Mouse (Mus musculus): ENCODE data around the gene Ctdsp1. TPM values are rescaled to one million over a fixed set of nuclear protein-coding genes. Genes with fewer than 3 reads are reported as not detected.

The Ctdsp1 gene
- polyA plus RNA-seq, 1 experiment from 2014 or later, result 12.5 TPM

DNA sequence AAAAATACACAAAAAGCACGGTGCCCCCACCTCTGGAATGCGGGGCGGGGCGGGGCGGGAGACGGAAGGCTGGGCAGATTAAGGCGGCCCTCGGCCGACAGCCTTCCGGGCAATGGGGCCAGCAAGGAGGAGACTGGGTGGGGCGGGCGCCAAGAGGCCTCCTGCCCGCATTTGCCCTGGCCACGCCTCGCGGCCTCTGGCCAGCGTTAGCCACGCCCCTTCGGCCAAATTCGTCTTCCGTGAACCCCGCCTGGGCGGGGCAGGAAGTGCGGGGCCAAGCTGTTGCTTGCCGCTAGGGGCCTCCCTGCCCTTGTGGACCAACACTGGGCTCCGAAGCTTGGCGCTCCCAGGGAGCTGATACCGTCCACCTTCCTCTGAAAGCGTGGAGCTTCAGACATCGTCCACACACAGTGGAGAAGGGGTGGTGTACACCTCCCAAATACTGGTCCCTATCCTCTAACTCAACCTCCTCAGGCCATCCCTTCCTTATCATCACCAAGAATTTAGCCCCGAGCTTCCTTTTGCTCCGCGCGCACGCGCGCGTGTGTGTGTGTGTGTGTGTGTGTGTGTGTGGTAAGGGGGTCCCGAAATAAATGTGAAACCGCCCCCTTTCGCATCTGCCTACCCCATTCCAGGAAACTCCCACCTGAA lies 6.1 kb downstream of the Ctdsp1 start:
- Histone ChIP-seq H3K4me3 (ENCODE audit: low read depth, low read length) (peak overlapping the region; percentile 56), H3K9me3 (replicated peaks; ENCODE audit: control insufficient read depth, low read length, poor library complexity, severe bottlenecking) (no peaks in the 10 kb centered on the region), H3K27me3 (ENCODE audit: control insufficient read depth, insufficient read depth, low read depth, low read length) (no peaks in the 10 kb centered on the region), H3K27ac (ENCODE audit: low read length) (peak overlapping the region; percentile 64; the same call in 1 of the 2 replicates), H3K4me2 (ENCODE audit: low read length) (peak overlapping the region; percentile 74), H3K36me3 (ENCODE audit: control insufficient read depth, insufficient read depth, low read length) (no peaks in the 10 kb centered on the region), H3K9ac (ENCODE audit: low read depth, low read length) (peak overlapping the region; percentile 60), H3K4me1 (ENCODE audit: control insufficient read depth, insufficient read depth, low read length) (peaks cover 11% of the 10 kb centered on the region)
- peak; percentile 84 for ATAC-seq
- WGBS, result under 1% methylated on average over 36 of the region's 41 CpGs

DNA sequence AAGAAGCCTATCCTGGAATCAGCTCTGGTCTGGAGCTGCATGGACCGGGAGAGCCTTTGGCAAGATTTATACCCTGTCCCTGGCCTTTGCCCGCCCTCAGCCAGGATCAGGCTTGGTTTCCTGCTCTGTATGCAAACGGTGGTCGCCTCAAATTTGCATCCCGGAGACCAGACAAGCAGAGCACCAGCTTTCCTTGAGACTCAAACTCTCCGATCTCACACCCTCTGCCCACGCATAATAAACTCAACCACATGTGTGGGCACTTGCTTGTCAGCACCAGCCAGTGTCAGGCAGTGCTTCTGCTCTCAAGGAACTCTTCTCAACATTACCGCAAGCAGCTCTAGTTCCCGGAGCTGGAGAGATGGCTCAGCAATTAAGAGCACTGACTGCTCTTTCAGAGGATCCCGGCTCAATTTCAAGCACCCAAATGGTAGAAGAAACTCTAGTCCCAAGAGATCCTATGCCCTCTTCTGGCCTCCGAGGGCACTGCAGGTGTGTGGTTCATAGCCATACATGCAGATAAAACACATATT lies 6.7 kb downstream of the Ctdsp1 start:
- Histone ChIP-seq H3K4me2 (ENCODE audit: low read length) (peak overlapping the region; percentile 74), H3K27ac (ENCODE audit: low read length) (peak overlapping the region; percentile 64; the same call in 1 of the 2 replicates), H3K27me3 (ENCODE audit: control insufficient read depth, insufficient read depth, low read depth, low read length) (no peaks in the 10 kb centered on the region), H3K4me3 (ENCODE audit: low read depth, low read length) (peak overlapping the region; percentile 56), H3K4me1 (ENCODE audit: control insufficient read depth, insufficient read depth, low read length) (peaks cover 7% of the 10 kb centered on the region; the same call in 1 of the 2 replicates), H3K9me3 (replicated peaks; ENCODE audit: control insufficient read depth, low read length, poor library complexity, severe bottlenecking) (no peaks in the 10 kb centered on the region), H3K36me3 (ENCODE audit: control insufficient read depth, insufficient read depth, low read length) (no peaks in the 10 kb centered on the region), H3K9ac (ENCODE audit: low read depth, low read length) (peak overlapping the region; percentile 60)
- 5% methylated on average over 11 of the region's 11 CpGs for WGBS
- peak; percentile 64 for ATAC-seq

DNA sequence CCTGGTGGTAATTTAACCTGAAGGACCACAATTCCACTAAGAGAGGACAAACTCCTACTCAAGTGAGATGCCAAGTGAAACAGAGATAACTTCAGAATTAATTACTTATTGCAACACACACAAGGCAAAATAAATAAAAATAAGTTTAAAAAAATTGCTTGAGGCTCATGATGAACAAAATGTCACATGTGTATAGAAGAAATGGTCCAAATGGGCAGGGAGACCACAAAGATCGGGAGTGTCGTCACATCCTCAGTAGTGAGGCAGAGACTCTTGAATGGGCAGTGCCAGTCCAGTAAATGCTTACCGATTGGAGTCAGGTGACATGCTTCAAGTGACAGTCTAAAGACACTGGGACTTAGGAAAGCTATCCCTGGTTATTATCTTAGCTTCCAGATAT lies 9.2 kb downstream of the Ctdsp1 start:
- Histone ChIP-seq H3K4me3 (ENCODE audit: low read depth, low read length) (no peak overlapping the region), H3K4me1 (ENCODE audit: control insufficient read depth, insufficient read depth, low read length) (peaks cover 7% of the 10 kb centered on the region; the same call in 1 of the 2 replicates), H3K36me3 (ENCODE audit: control insufficient read depth, insufficient read depth, low read length) (no peaks in the 10 kb centered on the region), H3K27me3 (ENCODE audit: control insufficient read depth, insufficient read depth, low read depth, low read length) (no peaks in the 10 kb centered on the region), H3K4me2 (ENCODE audit: low read length) (no peak overlapping the region), H3K9ac (ENCODE audit: low read depth, low read length) (no peak overlapping the region), H3K9me3 (replicated peaks; ENCODE audit: control insufficient read depth, low read length, poor library complexity, severe bottlenecking) (no peaks in the 10 kb centered on the region), H3K27ac (ENCODE audit: low read length) (no peak overlapping the region)
- 84% methylated on average over 3 of the region's 3 CpGs for WGBS
- ATAC-seq, result no peak

DNA sequence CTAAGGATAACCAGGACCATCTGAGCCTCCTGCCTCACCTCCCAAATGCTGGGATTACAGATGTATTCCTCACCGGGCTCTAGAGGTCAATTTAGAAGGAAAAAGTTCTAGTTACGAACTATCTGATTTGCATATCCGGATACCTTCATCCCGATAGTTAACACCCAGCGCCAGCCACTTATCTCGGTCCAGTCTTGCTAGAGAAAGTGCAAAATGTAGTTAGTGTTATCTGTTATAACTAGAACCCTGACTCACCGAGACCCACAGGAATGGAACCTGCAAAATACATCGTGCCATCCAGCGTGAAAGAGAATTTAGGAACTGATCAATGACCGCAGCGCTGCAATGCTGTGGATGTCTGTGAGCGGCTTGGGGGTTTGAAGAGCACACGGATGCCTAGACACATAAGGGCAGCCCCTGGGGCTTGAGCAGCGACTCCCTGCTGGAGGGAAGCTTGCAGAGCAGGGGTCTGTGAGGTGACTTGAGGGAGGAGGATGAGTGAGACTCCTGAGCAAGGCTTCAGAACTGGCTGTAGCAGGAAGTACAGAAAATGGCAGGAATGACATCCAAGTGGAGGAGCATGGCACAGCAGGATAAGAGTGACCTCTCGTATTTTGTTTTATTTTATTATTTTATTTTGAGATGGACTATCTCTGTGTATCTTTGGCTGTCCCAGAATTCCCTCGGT lies 9.8 kb downstream of the Ctdsp1 start:
- no peak for ATAC-seq

DNA sequence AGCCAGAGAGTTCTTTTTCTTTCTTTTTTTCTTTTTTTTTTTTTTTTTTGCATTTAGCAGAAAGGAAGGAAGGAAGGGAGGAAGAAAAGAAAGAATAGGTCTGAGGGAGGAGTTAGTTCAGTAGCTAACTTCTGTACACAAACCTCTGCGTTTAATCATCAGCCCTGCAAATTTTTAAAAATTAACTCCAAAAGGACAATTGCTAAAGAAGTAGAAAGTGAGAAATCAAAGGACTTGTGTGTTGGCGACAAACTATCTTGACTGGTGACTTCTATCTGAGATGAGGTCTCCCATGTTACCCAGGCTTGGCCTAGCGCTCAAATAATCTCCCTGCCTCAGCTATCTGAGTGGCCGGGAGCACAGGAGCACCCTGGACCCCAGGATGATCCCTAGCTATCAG lies 12.9 kb downstream of the Ctdsp1 start:
- Histone ChIP-seq H3K27me3 (ENCODE audit: control insufficient read depth, insufficient read depth, low read depth, low read length) (no peaks in the 10 kb centered on the region), H3K4me1 (ENCODE audit: control insufficient read depth, insufficient read depth, low read length) (no peaks in the 10 kb centered on the region), H3K9me3 (replicated peaks; ENCODE audit: control insufficient read depth, low read length, poor library complexity, severe bottlenecking) (no peaks in the 10 kb centered on the region), H3K4me3 (ENCODE audit: low read depth, low read length) (no peak overlapping the region), H3K4me2 (ENCODE audit: low read length) (no peak overlapping the region), H3K27ac (ENCODE audit: low read length) (no peak overlapping the region), H3K9ac (ENCODE audit: low read depth, low read length) (no peak overlapping the region), H3K36me3 (ENCODE audit: control insufficient read depth, insufficient read depth, low read length) (no peaks in the 10 kb centered on the region)
- 94% methylated on average over 4 of the region's 4 CpGs for WGBS
- ATAC-seq, result no peak

More for the DNA sequence above, 9.8 kb downstream of the Ctdsp1 start:
- H3K4me3 ChIP-seq (ENCODE audit: low read depth, low read length), result no peak overlapping the region
- no peak overlapping the region for H3K4me2 ChIP-seq (ENCODE audit: low read length)
- no peaks in the 10 kb centered on the region for H3K27me3 ChIP-seq (ENCODE audit: control insufficient read depth, insufficient read depth, low read depth, low read length)
- no peaks in the 10 kb centered on the region for H3K9me3 ChIP-seq (replicated peaks; ENCODE audit: control insufficient read depth, low read length, poor library complexity, severe bottlenecking)
- H3K27ac ChIP-seq (ENCODE audit: low read length), result no peak overlapping the region
- no peaks in the 10 kb centered on the region for H3K36me3 ChIP-seq (ENCODE audit: control insufficient read depth, insufficient read depth, low read length)
- no peak overlapping the region for H3K9ac ChIP-seq (ENCODE audit: low read depth, low read length)
- peaks cover 7% of the 10 kb centered on the region; the same call in 1 of the 2 replicates for H3K4me1 ChIP-seq (ENCODE audit: control insufficient read depth, insufficient read depth, low read length)
- WGBS, result 55% methylated on average over 16 of the region's 16 CpGs

DNA sequence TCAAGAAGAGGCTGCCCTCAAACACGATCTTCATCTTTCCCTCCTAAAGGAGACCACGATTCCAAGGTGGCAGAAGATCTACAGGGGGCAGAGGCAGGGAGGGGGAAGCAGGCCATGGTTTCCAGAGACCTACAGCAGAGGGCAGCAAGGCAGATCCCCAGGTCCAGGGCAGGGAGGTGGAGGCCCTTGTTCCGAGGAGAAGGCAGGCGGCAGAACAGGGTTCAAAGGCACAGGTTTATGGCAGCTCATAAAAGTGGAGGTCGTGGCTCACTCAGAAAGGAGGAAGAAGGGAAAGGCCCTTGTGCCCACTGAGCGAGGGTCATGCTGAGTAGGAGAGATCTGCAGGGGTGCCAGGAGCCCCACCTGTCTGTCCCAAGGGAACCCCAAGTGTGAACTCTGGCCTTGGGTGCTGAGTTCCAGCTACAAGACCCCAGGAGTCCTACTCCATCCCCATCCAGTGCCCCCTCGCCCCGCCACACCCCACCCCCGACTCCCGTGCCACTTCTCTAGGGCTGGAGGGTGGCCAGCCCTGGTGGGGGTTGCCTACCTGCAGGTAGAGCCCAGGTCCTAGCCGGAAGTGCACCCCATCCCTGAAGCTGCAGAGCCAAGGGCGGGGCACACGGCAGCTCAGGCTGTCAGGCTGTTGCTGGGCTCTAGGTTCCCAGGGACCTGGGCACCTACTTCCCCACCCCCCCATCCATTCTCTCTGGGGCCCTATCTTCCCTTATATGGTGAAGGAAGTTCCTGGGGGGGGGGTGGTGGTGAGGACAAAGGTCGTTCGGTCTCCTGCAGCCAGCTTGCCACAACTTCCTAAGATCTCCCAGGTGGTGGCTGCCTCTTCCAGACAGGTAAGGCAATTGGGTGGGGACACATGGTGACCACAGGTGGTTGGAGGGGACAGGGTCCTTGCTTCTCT lies 17.5 kb downstream of the Ctdsp1 start, which contains the start of gene Vil1:
TSS of gene Vil1 (plus strand) at position 788 of the 916 bp plus-strand sequence.
- Histone ChIP-seq H3K4me3 (ENCODE audit: low read depth, low read length) (no peak within 1 kb of the TSS), H3K9me3 (replicated peaks; ENCODE audit: control insufficient read depth, low read length, poor library complexity, severe bottlenecking) (no peaks in the 10 kb centered on the region), H3K9ac (ENCODE audit: low read depth, low read length) (no peak within 1 kb of the TSS), H3K4me2 (ENCODE audit: low read length) (no peak within 1 kb of the TSS), H3K27ac (ENCODE audit: low read length) (no peak within 1 kb of the TSS), H3K27me3 (ENCODE audit: control insufficient read depth, insufficient read depth, low read depth, low read length) (no peaks in the 10 kb centered on the region), H3K4me1 (ENCODE audit: control insufficient read depth, insufficient read depth, low read length) (no peaks in the 10 kb centered on the region), H3K36me3 (ENCODE audit: control insufficient read depth, insufficient read depth, low read length) (no peaks in the 10 kb centered on the region)
- 60% methylated on average over 15 of the region's 15 CpGs for WGBS
- ATAC-seq, result no peak

DNA sequence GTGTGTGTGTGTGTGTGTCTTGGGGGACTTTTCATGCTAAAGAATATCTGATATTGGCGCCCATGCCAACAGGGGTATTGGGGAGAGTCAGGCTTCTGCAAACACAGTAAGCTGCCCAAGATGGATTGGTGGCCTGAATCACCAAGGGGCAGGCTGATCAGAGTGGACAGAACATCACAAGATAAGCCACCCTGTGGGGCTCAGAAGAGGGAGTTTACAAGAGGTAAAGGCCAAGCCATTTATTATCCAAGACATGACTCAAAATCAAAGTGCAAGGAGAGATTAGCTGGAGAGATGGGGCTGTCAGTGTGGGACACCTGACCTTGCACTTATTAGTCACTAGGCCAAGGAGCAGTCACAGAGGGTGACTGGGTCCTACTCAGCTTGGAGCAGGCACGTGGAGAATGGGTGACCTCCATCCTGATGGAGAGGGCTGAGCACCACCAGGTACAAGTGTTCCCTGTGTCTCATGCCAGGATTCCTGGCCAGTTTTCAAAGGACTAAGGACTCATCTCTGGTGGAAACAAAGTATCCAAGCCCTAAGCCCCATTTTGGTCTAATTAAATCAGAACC lies 20.5 kb downstream of the Ctdsp1 start:
- H3K9me3 ChIP-seq (replicated peaks; ENCODE audit: control insufficient read depth, low read length, poor library complexity, severe bottlenecking), result no peaks in the 10 kb centered on the region
- H3K27me3 ChIP-seq (ENCODE audit: control insufficient read depth, insufficient read depth, low read depth, low read length), result no peaks in the 10 kb centered on the region
- H3K4me2 ChIP-seq (ENCODE audit: low read length), result no peak overlapping the region
- 60% methylated on average over 2 of the region's 2 CpGs for WGBS
- ATAC-seq, result no peak
- H3K4me3 ChIP-seq (ENCODE audit: low read depth, low read length), result no peak overlapping the region
- no peaks in the 10 kb centered on the region for H3K36me3 ChIP-seq (ENCODE audit: control insufficient read depth, insufficient read depth, low read length)
- no peaks in the 10 kb centered on the region for H3K4me1 ChIP-seq (ENCODE audit: control insufficient read depth, insufficient read depth, low read length)
- H3K9ac ChIP-seq (ENCODE audit: low read depth, low read length), result no peak overlapping the region
- no peak overlapping the region for H3K27ac ChIP-seq (ENCODE audit: low read length)

DNA sequence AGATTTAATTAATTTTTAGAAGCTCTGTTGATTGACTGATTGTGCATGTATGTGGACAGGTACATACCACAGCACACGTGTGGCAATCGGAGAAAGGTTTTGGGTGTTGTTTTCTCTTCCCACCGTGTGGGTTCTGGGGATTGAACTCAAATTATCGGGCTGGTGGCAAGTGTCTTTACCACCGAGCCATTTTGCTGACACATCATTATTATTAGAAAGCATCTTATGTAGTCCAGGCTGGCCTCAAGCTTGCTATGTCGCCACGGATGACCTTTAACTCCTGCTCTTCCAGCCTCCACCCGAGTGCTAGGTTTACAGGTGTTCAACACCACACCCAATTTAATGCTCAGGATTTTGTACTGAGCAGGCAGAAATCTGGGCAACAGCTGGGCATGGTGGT lies 21.4 kb downstream of the Ctdsp1 start:
- 86% methylated on average over 8 of the region's 8 CpGs for WGBS

More for the DNA sequence above, 21.4 kb downstream of the Ctdsp1 start:
- no peak for ATAC-seq
- no peak overlapping the region for H3K4me2 ChIP-seq (ENCODE audit: low read length)
- H3K36me3 ChIP-seq (ENCODE audit: control insufficient read depth, insufficient read depth, low read length), result no peaks in the 10 kb centered on the region
- no peaks in the 10 kb centered on the region for H3K27me3 ChIP-seq (ENCODE audit: control insufficient read depth, insufficient read depth, low read depth, low read length)
- H3K9ac ChIP-seq (ENCODE audit: low read depth, low read length), result no peak overlapping the region
- no peak overlapping the region for H3K27ac ChIP-seq (ENCODE audit: low read length)
- H3K4me1 ChIP-seq (ENCODE audit: control insufficient read depth, insufficient read depth, low read length), result no peaks in the 10 kb centered on the region
- H3K9me3 ChIP-seq (replicated peaks; ENCODE audit: control insufficient read depth, low read length, poor library complexity, severe bottlenecking), result no peaks in the 10 kb centered on the region
- no peak overlapping the region for H3K4me3 ChIP-seq (ENCODE audit: low read depth, low read length)

Data from midbrain, embryonic 16.5 days (tissue).